Mouse (Mus musculus) brain, embryonic 14.5 days (tissue): Measurements from ENCODE around the gene Zglp1.

Experiments used
- CTCF ChIP-seq: fragments of 200-500 bp; IDR thresholded peaks from 2 replicates; pipeline ENCODE4 v1.5.1; 2012; ENCODE audit warnings: inconsistent platforms, mild to moderate bottlenecking, moderate library complexity, borderline replicate concordance; ENCODE audit not compliant: insufficient read depth, insufficient read length; ENCODE audit errors: extremely low read depth
- POLR2A ChIP-seq: fragments of 200-500 bp; IDR thresholded peaks from 2 replicates; pipeline ENCODE4 v1.6.1; 2012; ENCODE audit warnings: mild to moderate bottlenecking, inconsistent platforms, borderline replicate concordance; ENCODE audit not compliant: poor library complexity, insufficient read depth, insufficient read length, severe bottlenecking; ENCODE audit errors: extremely low read depth

GRCm38 (mm10) chr9:21083324-21083723 lies 16.4 kb upstream of the Zglp1 start:
- TF ChIP-seq CTCF = no peak
- TF ChIP-seq POLR2A = no peak
